Mouse (Mus musculus): ENCODE results near the gene Gm813.

Gm813 gene

DNA sequence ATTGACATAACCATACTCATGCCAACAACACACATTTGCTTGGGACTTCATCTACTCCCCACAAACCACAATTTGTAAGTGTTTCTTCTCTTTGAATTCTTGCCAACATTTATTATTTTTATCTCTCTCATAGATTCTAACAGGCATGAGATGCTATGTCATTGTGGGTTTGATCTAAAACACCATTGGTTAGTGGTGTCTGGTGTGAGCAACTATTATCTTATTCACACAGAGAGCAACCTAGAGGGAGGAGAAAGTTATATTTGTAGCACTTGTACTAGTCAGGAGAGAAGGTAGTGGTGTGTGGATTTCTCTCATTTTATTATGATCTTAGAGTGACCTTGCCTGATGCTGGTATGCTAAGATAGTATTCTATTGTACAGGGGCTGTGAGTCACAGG is 12.1 kb downstream of the Gm813 start:
- no peak for DNase-seq (ENCODE audit: low spot score)

DNA sequence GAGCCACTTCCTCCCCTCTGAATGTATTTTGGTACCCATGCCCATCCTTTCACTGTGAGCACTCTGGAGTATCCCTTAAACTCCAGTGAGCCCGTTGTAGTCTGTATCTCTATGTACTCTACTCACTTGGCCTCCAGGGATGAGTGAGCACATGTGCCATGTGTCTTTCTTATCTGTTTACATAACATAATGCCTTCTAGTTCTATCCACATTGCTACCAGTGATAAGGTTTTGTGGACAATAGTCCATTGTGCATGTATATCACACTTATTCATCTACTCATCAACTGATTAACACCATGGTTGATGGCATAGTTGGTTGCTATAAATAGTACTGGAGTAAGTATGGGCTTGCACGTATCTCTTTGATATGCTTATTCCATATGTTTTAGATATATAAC is 12.9 kb downstream of the Gm813 start:
- no peak for DNase-seq (ENCODE audit: low spot score)

DNA sequence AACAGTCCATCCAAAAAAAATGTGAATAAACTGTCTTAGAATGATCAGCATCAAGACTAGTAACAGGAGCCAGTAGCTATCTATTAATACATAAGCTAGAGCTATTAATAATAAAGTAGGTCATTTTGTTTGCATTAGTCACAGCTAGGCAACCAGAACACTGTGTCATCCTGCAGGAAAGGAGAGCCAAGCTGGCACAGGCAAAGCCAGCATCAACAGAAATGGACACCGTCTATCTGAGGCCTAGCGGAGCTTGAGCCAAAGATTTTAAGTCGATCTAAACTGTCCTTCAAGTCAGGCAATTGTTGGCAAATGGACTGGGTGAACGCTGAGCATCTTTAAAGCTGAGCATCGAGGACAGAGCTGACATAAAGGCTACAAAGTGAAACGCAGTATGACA is 15.9 kb downstream of the Gm813 start:
- no peak for DNase-seq (ENCODE audit: low spot score)

DNA sequence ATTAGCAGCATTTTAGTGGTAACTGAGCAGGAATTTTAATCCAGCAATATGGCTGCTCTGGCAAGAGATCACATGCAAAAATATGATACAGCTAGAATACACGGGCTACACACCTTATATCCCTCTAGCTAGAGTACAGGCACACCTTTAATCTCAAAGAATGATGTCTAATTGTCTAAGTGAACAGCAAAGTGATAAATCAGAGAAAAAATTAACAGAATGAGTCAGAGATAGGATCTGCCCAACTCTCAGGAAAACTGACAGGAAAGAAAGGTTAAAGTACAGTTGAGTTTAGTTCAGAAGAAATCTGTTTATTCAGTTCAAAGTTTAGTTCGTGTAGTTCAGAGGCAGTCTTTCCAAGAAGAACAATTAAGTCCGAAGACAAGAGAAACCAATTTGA is 25.5 kb downstream of the Gm813 start:
- DNase-seq (ENCODE audit: low spot score): no peak

DNA sequence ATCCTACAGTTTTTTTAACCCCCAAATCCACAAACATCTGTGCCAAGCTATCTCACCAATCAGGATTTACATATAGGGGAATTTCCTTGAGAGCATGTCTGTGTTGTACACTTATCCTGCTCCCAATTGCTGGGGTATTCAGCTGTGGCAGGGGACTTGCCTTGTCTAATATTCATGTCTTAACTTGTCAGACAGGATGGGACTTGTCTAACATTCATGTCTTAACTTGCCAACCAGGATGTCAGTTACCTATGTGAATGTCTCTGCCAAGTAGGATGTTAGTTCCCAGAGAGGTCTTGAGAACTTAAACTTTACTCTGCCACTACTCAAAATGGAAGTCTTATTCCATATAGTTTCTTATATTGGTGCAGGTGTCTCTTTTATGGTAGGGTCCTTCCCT is 27.3 kb downstream of the Gm813 start:
- DNase-seq (ENCODE audit: low spot score): no peak

DNA sequence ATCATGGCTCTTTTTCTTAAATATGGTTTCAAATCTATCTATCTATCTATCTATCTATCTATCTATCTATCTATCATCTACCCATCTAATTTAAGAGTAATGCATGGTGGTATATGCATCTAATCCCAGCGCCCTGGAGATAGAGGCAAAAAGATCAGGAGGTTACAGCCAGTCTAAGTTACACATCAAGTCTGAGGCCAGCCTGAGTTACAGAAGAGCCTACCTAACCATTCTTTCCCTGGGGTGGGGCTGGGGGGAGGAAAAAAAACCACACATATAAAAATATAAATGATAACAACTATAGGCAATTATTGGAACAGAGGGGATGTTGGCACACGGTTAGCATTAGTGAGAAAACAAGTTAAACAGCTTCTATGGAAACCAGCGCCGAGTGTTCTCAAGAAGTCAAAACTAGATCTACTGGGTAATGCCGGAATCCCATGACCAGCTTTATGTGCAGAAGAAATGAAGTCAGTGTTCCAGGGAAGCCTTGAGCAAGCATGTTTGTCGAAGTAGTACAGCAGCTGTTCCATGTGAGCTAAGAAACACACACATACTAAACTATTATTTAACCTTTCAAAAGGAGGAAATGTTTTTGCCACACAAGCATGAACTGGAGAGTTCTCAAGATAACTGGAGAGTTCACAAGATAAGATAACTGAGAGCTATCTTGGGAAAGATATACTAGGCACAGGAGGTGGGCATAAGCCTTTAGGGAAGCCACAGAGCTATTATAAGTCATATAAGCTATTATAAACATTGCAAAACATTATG is 42.6 kb downstream of the Gm813 start:
- DNase-seq (ENCODE audit: low spot score): no peak

DNA sequence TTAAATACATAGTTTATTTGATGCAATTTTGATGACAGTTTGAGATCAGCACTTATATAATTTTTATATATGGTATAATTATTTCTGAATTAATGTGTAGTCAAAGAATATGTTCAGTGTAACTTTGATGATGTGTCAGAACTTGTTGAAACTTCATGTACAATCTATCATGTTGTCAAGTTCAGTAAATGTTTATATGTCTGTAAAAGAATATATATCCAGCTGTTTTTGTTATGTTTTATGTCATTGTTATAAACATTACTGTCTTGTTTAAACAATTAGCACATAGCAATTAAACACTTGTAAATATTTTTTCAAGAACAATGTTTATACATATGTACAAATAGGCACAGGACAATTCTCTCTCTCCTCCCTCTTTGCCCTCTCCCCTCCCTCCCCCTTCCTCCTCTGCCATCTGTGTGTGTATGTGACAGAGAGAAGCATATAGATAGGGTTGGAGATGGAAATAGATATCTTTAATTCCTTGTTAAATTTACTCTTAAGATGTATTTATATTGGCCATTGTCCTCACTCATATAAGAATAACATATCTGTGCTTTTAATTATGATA is 46.0 kb downstream of the Gm813 start:
- no peak for DNase-seq (ENCODE audit: low spot score)
